Mouse (Mus musculus) neutrophil, adult 5-6 weeks (primary cell): ENCODE data around the gene Sys1. TPM values are rescaled to one million over a fixed set of nuclear protein-coding genes. Genes with fewer than 3 reads are reported as not detected.

Experiments
- ATAC-seq: fragments of 151-379, 151-347 bp; 2 replicates; pipeline ENCODE4 v1.8.0; 2017; ENCODE audit warnings: mild to moderate bottlenecking, moderate TSS enrichment; ENCODE audit not compliant: insufficient number of reproducible peaks, poor library complexity, low FRiP score, severe bottlenecking; ENCODE audit errors: extremely low read depth
- total RNA-seq: library from RNA; stranded (forward); fragments of 200-1000 nt; gene quantifications from 2 replicates; pipeline ENCODE4 v1.2.3, GENCODE M21; 2017

Gene Sys1
- total RNA-seq, 1 experiment from 2014 or later: 26.4 TPM

DNA sequence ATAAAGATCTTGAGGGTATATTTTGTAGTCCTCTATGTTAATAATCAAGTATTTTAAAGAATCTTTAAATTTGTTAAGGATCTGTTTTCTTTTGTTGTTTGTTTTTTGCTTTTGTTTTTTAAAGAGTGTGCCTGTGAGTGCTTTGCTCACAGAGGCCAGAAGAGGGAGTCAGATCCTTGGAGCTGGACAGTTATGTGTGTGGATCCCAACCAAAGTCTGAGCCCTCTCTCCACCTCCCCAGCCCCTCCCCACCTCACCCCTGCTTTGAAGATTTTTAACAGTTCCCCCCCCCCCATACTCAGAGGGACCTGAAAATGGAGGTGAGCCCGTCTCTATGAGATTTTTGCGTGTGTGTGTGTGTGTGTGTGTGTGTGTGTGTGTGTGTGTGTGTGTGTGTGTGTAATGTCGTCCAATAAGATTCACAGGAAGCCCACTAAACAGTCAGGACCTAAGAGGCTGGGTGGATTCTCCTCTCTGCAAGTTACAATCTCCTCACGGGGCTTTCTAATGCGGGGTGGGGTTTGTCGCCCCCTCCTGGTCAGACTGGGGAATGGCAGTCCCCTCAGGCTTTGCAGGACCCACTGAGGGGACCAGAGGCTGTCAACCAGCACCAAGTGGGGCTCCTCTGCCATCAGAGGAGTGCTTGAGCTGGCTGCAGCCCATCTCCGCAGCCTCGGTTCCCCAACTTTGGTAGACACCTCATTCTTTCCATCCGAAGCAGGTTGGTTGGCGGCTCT, 60.9 kb downstream of the Sys1 start:
- peak; percentile 26; the same call in 1 of the 2 replicates for ATAC-seq

DNA sequence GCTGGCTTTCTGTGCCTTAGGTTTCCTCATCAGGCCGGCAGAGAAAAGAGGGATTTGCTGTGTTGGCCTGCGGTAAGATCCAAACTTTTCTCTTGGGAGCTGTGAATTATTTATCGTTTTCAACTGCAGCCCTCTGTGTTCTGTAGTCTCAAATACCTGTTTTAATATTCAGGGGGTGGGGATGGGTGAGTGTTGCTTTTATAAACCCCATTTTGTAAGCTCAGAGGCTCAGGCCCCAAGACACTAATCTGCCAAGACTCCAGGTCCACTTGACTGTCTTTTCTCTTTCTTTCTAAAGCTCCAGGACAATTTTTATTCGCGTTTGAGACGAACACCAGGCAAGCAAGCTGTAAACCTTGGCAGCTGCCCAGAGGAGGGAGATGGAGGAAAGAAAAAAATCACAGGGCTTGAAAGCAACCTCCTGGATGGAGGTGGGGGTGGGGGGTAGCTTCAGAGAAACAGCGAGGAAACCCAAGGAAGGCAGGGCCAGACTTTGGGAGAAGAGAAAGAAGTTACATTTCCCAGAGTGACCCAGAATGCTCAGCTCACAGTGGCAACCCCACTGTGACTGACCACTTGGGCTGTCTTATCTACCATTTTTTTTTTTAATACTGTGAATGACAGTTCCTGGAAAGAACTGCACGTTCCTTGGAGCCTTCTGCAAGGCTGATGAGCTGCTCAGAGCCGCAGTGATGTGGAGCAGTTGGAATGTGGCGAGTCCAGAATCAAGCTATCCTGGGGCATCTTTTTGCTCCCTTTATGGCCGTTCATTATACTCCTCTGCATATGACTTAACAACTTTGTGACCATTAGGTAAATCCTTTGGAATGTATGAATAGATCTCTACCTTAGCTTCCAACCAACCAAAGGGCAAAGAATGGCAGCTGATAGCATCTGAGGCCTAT, 61.8 kb downstream of the Sys1 start:
- ATAC-seq: no peak

DNA sequence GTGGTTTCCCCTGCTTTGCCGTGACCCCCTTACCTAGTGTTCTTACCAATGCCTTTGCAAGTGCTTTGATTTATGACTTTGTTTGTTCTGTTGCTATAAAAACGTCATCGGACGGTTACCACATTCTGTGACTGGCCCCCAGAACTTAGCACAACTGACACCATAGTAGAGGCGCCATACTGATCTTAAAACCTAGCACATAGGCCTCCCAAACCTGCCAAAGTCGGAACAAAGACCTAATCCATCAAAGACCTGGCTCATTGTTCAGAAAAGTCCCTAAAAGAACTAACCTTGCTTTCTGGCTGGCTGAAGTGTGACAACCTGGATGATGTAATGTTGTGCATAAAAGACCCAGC, 62.4 kb downstream of the Sys1 start:
- ATAC-seq: no peak

DNA sequence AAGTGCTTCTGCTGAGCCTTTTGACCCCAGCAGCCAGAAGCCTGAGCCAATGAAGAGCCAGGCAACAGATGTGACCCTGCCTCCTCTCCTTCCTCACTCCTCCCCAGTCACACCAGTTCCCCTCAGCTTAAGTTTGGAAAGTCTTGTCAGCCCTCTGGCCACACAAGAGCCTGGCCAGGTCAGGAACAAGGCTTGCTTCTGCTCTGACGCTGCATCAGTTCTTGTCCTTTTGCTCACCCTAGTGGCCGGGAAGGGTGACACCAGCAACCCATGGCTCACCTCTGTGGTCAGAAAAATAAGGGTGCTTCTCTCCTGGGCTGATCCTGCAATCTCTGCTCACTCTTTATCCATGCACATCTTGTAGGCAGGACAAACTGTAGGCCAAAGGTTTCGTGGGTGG, 64.0 kb downstream of the Sys1 start:
- peak; percentile 78 for ATAC-seq

DNA sequence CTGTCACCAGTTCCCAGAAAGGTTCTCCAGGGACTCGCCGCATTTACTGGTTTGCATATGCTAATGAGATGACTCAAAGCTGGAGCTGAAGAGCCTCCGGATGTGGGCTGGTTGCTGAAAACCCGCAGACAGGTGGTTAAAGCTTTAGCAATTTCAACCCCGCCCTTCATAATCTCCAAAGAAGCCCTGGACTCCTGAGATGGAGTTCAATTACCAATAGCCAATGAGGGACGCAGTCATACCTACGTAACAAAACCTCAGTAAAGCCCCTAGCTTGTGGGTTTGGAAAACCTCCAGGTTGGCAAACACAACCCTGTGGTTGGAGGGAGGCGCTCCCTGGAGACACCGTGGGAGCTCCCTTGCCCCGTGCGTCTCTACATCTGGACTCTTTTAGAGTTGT, 65.1 kb downstream of the Sys1 start:
- ATAC-seq: peak; percentile 77

DNA sequence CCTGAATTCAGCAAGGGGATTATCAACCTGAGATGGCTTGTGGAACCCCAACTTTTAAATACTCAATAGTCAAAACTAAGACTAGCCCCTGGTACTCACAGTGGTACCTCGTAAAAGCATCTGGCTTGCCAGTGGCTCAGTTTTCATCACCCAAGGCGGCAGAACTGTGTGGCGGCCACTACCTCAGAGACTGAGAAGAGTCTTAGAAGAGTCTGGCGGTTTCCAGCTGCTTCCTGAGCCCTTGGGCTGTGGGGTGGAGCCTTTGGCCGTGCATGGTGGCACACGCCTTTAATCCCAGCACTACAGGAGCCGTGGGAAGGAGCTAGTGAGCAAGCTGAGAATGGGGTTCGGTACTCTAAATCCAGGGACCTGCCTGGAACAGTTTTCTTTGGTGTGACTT, 65.5 kb downstream of the Sys1 start:
- ATAC-seq: no peak

DNA sequence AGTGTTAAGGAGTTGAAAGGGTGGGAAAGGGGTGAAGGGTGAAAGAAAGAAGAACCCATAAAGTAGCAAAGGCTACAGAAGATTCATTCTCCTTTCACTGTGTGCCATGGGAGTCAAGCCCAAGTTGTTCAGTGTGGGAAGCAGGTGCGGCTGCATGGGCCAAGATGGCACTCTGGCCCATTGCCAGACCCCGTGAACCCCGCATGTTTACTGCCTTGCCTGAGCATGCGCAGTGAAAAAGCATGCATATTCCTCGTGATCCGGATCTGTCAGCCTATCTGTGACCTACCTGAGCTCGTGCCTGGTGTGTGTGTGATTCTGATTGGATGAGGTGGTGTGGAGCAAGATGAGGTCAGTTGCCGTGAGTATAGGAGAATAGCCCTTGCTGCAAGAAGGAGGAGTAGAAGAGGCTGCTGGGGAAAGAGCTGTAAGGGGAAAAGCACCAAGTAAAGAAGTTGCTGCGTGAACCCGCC, 66.6 kb downstream of the Sys1 start:
- ATAC-seq: no peak

DNA sequence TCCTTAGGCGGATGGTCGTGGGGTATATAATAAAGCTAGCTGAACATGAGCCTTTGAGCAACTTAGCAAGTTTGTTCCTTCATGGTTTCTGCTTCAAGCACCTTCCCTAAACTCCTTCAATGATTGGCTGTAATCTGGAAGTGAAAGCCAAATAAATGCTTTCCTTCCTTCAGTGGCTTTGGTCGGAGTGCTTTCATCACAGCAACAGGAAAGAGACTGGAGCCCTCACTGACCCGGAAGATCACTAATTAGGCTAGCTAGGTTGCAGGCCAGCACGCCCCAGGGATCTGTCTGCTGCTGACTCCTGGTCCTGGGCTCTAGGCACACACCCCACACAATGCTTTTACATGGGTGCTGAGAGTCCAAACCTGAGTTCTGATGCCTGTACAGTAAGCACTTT, 71.8 kb downstream of the Sys1 start:
- ATAC-seq: no peak

Other genes with a start within 250 kb of the Sys1 start
- gene Wfdc15b, start 235.3 kb upstream of the Sys1 start, total RNA-seq: not detected in 2 replicates
- not detected in 2 replicates for gene Svs2, start 218.5 kb upstream of the Sys1 start, total RNA-seq
- not detected in 2 replicates for gene Svs3b, start 200.3 kb upstream of the Sys1 start, total RNA-seq
- not detected in 2 replicates for gene Svs4, start 178.5 kb upstream of the Sys1 start, total RNA-seq
- gene Svs3a, start 167.7 kb upstream of the Sys1 start, total RNA-seq: not detected in 2 replicates
- not detected in 2 replicates for gene Svs6, start 140.2 kb upstream of the Sys1 start, total RNA-seq
- not detected in 2 replicates for gene Svs5, start 124.2 kb upstream of the Sys1 start, total RNA-seq
- 327 and 410 TPM in 2 replicates for gene Slpi, start 67.9 kb upstream of the Sys1 start, total RNA-seq
- gene Rbpjl, start 53.8 kb upstream of the Sys1 start, total RNA-seq: 0.37 and 0.47 TPM in 2 replicates
- gene Matn4, start 51.8 kb upstream of the Sys1 start, total RNA-seq: 0.12 TPM in 1 of 2 replicates, not detected in the other
- gene Sdc4, start 13.1 kb upstream of the Sys1 start, total RNA-seq: 61.3 and 73.7 TPM in 2 replicates
- gene Gm20458, start 4.0 kb downstream of the Sys1 start, total RNA-seq: not detected in 2 replicates
- gene Trp53tg5, start 16.8 kb downstream of the Sys1 start, total RNA-seq: not detected in 2 replicates
- gene Dbndd2, start 29.1 kb downstream of the Sys1 start, total RNA-seq: 1.3 and 2.3 TPM in 2 replicates
- 26.2 and 29.7 TPM in 2 replicates for gene Pigt, start 40.6 kb downstream of the Sys1 start, total RNA-seq
- not detected in 2 replicates for gene Wfdc2, start 105.4 kb downstream of the Sys1 start, total RNA-seq
- gene Spint3, start 116.5 kb downstream of the Sys1 start, total RNA-seq: not detected in 2 replicates
- not detected in 2 replicates for gene Wfdc6a, start 128.5 kb downstream of the Sys1 start, total RNA-seq
- not detected in 2 replicates for gene Eppin, start 136.6 kb downstream of the Sys1 start, total RNA-seq
- not detected in 2 replicates for gene Wfdc6b, start 156.6 kb downstream of the Sys1 start, total RNA-seq
- gene Wfdc8, start 156.7 kb downstream of the Sys1 start, total RNA-seq: not detected in 2 replicates
- not detected in 2 replicates for gene Wfdc16, start 181.8 kb downstream of the Sys1 start, total RNA-seq
- gene Wfdc10, start 199.1 kb downstream of the Sys1 start, total RNA-seq: not detected in 2 replicates
- gene Wfdc9, start 199.6 kb downstream of the Sys1 start, total RNA-seq: not detected in 2 replicates
- not detected in 2 replicates for gene Wfdc11, start 217.1 kb downstream of the Sys1 start, total RNA-seq
- gene Wfdc13, start 228.1 kb downstream of the Sys1 start, total RNA-seq: not detected in 2 replicates
- not detected in 2 replicates for gene Spint4, start 241.5 kb downstream of the Sys1 start, total RNA-seq